Mouse (Mus musculus) NIH3T3 (cell line): ENCODE measurements at regions not wholly inside any gene's neighbourhood (a gene's known extent, or its start where the extent isn't known, plus 50 kb on each side); places are given as distances from the start of the nearest gene placed in this dataset.
"Not testable (repeated sequence)": the region's sequence is repeated elsewhere in the genome, so short reads cannot be mapped to it uniquely, and the experiment has no call there.

Source experiments
- DNase-seq: peaks from one replicate; pipeline ENCODE4 v3.0.0-alpha.2; 2012; ENCODE audit warnings: low read depth

DNA sequence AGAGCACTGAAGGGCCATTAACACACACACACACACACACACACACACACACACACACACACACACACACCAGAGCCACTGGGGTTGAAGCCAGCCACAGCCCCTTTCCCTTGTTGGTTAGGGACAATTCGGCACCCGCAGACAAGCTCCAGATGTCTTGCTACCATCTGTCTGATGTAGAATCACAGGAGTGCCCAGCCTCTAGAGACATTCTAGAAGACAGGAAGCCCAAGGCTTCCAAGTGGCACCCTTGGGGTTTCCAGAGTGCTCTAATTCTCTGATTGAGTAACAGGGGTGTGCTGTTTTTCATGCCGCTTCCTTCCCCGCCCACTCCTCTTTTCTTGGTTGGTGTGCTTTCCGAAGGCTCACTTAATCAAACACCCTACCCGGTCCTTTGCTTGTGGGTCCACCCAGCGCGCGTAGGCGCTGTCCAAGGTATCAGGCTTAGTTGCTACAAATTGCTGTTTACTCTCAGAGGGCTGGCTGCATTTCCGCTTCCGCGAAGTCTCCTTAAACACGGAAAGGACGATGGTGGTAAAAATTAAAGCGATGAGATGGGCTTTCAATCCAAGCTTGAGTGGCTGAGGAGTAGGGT lies 59.5 kb upstream of the Zbtb18 start:
- DNase-seq: peak; percentile 46

DNA sequence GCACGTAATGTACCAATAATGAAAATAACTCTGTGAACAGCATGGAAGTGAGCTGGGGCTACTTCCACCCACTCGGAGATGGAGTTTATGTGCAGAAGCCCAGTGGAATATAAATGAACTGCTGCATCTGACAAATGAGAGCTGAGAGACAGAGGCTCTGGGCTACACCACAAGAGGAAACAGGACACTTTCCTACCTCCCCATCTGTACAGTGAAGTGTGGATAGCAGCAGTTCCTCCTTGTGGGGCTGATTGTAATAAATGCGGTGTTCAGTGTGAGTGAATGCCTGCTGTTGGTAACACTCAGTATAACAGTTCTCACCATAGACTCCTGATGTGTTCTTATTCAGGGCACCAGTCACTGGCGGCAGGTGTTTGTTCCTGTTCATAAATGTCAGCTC lies 60.0 kb upstream of the Zbtb18 start:
- no peak for DNase-seq

DNA sequence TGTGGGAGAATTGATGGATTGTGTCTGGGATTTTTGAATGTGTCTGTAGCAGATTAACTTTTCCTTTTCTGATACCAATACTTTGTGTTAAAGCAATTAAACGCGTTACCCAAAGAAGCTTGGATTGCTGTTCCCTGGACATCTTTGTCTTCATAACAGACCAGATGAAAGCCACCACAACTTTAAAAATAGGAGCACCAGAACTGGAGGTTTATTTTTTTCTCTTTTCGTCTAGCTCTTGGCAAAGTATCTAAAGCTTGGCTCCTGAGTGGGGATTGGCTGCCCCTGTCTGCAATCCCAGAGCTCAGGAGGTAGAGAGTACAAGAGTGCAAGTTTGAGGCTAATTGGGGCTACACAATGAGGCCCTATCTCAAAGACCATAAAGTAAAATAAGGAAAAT lies 64.0 kb upstream of the Zbtb18 start:
- no peak for DNase-seq

DNA sequence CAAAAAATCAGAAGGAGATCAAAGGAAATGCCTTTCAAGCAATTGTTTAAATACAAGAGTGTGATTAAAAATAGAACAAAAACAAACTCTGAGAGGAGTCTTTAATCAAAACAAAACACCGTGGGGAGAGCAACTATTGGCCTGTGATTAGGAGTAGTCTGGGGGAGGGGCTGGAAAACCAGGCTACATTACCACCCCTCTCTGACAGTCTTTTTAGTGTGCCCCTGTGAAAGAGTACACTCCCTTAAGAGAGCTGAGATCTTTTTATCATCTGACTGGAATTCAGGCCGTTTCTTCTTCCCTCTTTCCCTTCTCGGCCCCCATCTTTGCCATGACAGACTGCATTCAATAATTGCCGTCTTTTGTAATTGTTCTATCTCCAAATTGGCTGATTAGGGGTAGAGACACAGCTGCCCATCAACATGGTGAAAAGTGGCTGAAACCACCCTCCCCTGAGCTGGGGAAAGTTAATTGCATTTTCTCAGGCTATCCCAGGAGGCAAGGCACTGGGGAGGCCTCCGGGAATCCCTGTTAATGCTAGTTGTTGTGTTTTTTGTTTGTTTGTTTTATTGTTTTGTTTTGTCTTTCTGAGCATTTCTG lies 68.8 kb upstream of the Zbtb18 start:
- DNase-seq: no peak

DNA sequence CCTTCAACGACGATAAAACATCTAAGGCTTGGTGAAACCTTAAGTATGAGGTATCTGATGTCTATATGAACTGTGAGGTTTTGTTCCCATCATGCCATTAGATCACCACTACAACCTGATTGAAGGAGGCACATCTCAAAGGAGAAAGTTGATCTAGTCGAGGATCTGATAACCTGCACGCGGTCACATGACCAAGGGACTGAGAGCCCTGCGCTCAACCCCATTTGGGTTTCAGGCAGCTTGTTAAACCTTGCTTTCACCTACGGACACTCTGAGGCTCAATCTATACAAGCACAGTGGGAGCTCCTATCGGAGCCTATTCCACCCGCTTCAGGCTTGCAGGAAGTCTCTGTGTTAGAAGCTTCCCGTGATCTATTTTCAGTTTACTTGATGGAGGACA lies 70.1 kb upstream of the Zbtb18 start:
- no peak for DNase-seq

DNA sequence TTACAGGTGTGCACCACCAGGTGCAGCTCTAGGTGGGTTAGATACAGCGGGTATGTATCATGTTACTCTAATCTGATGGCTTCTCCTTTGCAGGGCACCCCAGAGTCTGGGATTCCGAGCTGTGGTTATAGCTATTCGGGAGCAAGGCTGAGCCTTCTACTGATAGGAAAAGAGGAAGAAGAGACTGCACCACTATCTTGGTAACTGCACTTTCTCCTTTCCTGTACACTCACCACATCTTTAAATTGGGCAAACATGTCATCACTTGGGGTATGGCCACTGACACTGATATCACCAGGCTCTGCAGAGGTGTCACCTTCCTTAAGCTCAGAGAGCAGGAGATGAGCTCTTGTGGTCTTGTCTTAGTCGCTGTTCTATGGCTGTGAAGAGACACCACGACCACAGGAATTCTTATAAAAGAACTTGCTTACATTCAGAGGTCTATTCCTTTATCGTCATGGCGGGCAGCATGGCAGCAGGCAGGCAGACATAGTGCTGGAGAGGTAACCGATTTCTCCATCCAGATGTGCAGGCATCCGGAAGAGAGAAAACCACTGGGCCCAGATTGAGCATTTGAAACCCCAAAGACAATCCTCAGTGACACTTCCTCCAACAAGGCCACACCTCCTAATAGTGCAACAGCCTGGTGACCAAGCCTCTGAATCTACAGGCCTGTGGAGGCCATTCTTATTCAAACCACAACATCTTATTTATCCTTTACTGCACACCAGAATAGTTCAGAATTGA lies 74.1 kb upstream of the Zbtb18 start:
- no peak for DNase-seq

DNA sequence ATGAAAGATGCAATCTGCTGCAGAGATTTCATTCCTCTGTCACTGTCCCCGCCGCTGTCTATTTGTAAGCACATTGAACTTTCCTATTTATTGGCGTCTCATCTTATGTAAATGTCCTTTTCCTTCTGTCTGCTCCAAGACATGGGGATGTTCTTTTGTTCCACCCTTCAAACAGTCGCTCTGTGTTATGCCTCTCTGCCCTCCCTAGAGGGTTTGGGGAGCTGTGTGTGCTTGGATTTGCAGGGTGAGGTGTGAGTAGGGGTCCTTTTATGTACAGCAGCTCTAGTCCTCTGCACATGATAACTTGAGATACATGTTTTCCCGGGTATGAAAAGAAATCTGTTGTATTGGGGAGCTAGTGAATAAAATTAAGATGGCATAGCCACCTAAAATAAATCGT lies 75.2 kb upstream of the Zbtb18 start:
- no peak for DNase-seq

DNA sequence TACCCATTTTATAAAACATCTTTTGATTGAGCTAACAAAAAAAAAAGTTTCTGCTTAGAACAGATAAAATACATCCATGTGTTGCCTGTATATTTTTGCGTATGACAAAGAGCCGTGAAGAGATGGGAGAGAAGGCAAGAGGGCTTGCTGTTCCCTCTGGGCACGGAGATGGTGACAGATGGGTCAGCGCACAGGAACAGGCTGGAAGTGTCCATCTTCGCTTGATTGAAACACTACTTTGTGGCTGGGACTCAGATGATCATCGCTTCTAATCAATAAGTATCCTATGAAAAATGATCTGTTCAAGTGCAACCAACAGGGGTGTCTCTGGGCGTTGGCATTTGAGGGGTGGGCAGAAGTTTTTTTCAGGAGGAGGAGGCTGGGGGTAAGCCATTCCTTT lies 75.7 kb upstream of the Zbtb18 start:
- DNase-seq: no peak

DNA sequence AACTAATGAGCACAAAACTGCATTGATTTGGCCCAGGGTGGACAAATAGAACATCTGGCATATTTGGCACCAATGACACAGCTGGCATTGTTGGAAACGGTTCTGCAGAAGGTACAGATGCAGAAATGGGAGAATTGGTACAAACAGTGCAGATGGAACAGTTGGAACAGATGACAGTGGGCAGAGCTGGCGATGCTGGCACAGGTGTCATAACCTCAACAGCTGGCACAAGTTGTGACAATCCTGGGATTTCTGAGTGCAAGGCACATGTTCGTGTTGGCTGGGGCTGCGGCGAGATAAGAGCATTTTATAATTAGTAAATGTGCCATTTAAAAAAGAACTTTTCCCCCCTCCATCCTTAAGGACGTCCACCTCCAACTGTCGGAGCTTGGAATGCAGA lies 77.8 kb upstream of the Zbtb18 start:
- DNase-seq: no peak

DNA sequence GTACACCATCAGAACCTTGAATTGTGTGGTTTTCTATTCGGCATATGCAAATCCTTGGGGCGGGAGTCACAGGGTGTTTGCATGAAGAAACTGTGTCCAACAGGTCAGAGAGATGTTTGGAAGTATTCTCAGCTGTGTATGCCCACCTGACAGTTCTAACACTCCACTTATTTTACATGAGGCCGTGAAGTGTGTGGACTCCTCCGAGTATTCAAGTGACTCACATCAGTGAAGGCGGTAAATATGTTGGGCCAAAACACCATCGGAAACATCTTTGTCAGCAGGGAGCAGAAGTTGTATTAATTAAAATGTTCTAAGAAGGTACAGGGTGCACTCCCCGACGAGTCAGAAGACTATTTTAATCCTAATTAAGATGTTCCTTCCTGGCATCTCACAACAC lies 79.8 kb upstream of the Zbtb18 start:
- DNase-seq: no peak

DNA sequence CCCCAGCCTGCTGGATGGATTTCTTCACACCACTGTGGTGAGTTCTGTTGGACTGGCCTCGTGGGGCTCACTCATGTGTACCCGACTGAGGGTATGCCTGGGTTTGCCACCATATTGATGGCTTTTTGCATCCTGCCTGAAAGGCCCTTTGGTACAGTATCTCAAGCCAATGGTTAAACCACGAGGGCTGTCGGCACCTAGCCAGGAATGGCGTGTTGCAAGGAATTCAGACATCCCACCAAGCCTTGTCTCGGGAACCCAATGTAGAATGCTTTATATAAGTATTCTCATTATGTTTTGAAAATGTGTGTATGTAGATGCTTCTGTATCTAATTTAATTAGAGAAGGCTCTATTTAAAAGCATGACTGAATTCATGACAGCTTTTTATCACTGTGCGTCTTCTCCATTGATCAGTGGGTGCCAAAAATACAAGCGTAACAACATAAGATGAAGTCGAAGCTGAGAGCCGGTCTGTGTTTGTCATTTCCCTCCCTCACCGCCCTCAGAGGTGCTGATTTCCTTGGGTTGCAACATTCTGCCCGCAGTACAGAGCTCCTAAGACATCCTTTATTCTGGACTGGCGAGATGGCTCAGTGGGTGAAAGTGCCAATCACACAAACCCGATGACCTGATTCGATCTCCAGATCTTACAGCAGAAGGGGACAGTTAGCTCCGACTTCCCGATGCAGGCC lies 90.5 kb upstream of the Akt3 start:
- no peak for DNase-seq

DNA sequence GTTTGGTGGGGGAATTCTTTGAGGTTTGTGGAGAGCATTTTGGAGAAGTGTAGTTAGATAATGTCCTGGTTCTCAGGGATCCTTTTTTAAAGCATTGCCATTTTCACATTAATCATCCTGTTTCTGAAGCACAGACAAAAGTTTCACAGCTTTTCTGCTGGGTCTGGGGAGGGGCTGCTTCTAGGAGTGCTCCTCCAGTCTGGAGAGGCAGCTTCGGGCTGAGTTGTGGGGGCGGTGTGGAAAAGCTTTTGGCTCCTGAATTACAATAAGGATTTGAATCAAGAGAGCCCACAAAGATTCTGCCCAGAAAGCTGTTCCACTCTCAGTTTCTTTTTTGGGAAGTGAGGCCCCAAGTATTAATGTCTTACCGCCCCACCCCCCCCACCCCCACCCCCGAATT lies 89.2 kb upstream of the Akt3 start:
- DNase-seq: no peak

DNA sequence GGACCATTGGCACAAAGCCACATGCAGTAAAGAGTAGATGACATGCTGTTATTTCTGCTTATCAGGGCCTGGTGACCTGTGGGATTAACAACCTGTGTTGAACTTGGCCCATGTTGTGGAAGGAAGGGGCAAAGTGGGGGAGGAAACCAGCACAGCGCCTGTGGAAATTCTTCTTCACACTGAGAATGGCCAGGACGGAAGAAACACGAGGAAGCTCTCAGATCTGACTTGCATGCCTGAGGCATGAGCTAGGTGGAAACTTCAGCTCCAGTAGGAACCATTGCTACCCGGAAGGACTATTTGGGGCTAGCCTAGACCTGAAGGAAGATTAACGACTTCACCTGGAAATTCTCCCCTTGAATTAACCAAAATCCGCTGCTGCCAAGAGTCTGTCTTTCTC lies 88.5 kb upstream of the Akt3 start:
- DNase-seq: no peak

DNA sequence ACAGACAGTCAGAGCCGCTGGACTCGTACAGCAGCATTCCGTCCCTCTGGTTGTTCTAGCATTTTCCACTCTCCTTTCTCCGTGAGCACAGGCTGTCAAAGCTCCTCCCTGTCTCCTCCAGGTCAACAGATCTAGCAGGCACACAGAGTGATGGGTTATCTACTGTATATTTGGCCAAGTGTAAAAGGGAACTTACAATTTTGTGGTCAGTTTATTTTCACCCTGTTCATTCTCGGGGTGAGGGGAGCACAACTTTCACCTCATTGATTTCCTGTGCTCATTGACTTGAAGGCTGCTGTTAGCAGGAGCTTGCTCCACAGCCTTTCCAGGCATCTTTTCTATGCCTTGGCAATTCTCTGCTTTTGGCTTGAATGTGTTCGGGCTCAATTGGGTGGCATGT lies 87.5 kb upstream of the Akt3 start:
- no peak for DNase-seq

DNA sequence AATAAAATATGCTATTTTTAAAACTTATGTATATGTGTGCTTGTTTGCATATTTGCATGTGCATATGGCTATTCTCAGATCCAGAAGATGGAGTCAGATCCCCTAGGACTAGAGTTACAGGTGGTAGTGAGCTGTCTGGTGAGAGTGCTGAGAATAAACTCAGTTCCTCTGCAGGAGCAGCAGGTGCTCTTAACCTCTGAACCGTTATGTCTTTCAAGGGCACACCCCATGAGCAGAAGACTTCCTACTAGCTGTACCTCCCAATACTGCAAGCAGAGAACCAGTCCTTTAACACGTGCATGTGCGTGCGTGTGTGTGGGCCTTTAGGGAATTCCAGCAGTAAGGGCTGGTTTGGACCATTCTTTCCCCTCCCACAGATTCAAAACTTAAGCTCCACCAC lies 85.9 kb upstream of the Akt3 start:
- DNase-seq: no peak

DNA sequence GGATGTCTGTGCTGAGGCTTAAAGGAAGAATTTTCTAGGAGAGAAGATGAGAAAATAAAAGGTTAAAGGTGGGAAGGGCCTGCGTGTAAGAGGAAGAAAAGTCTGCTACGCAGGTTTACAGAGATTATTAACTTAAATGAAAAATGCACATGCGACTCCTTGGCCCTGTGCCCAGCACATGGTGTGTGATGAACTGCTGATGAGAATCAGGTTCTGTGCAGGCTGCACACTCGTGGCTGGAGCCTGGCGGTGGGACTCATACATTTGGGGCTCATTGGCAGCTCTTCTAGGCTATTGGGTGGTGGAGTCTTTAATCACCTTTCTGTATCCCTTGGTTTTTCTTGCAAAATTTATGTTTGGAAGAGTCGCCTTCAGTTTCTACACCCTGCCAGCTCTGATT lies 85.1 kb upstream of the Akt3 start:
- peak; percentile 30 for DNase-seq

DNA sequence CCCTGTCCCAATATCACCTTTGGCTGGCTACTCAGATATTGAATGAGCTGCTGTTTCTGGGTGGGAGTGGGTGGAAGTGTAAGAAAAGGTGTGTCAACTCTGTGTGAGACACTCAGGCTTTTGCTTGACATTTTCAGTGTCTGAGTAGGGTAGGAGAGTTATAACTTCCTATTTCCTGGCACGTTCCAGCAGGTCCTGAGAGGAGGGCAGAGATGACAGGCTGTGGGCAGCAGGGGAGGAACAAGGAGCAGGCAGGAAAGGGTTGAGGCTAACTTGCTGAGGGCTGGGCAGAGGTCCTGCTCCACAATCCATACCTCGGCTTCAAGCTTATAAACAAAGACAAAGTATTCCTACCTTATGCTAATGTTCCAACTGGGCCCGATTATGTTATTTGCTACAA lies 82.2 kb upstream of the Akt3 start:
- DNase-seq: no peak

DNA sequence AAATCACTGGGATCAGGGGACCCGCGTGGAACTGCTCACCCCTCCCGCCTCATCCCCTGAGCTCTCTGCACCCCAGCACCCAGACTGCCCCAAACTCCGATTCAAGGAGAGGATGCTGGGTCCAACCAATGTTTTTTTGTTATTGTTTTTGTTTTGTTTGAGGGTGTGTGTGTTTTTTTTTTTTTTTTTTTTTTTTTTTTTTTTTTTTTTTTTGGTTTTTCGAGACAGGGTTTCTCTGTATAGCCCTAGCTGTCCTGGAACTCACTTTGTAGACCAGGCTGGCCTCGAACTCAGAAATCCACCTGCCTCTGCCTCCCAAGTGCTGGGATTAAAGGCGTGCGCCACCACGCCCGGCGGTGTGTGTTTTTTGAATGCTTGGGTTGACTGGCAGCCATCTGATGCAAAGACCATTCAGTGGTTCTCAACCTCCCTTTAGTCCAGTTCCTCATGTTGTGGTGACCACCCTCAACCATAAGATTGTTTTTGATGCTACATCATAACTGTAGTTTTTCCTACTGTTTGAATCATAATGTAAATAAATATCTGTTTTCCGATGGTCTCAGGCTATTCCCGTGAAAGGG lies 81.3 kb upstream of the Akt3 start:
- DNase-seq: not testable (repeated sequence)

DNA sequence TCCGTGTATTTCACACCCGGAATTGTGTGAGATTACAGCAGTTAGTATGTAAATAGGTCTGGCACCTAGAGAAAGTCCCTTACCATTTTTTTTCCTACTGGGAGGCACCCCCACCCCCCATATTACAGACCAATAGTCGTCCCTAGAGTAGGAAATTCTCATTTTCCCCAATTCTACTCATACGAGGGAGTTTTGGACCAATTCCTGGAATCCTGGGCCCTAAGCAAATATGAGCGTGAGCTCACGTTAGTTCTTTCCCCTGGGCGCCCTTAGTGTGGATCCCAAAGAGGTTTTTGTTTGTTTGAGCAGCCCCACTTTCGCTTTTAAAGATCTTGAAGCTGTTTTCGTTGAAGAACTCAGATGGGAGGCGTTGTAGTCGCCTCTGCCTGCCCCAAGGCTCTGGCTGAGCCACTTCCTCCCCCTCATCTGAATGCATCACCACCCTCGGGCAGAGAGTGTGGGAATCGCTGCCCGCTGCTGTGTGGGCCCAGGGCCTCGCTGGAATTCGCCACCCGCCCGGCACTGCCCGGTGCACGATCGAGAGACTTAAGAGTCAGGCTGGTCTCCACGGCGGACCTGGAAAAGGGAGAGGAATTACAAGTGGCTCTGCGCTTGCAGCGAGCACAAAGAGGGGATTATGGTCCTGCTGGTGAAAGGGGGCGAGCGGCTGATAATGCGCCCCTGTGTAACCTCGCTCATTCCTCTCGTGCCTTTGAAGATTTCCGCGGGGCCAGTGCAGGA lies 80.6 kb upstream of the Akt3 start:
- DNase-seq: peak; percentile 50

DNA sequence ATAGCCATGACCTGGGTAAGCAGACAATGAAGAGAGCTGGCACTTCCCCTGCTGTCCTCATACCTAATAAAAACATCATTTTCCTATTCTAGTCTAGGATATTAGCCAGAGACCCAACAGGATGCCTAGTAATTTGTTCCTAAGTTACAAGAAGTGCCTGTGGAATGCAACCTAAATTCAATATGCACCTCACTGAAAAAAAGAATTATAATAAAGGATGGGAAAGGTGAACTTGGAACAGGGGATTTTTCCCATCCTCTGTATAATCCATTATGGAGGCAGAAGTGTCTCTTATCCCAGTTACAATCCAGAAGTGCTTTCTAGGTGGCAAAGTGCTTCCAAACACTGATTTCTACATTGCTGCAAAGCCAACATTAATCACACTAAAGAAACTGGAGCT lies 79.8 kb upstream of the Akt3 start:
- no peak for DNase-seq

DNA sequence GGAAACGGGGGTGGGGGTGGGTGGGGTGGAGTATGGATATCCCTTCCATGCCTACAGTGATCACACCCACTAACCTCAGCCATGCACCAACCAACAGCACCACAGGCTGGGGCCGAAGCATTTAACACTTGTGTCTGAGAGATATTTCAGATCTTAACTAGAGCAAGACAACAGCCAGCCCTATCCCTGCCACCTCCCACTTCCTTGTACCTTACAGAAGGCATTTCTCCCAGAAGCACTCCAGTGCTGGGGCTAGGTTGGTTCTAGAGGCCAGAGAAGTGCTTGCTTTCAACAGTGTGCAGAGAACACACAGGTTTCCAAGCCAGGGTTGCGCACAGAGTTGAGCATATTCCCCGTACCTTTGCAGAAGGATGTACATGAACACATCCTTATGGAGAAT lies 79.1 kb upstream of the Akt3 start:
- no peak for DNase-seq

DNA sequence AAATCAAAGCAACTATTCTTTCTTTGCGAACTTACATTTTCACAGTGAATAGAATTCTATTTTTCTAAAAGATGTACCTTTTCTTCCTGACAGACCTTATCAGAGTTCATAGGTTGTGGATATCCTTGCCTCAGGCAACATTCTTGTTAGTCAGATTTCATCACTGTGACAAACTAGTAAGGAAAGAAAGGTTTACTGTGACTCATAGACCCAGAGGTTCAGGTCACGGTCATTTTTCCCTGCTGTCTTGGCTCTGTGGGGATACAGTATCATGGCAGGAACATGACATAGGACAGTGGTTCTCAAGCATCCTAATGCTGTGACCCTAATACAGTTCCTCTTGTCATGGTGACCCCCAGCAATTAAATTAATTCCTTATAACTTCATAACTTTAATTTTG lies 78.4 kb upstream of the Akt3 start:
- no peak for DNase-seq
